Mouse (Mus musculus) lung, adult 2 months (tissue): ENCODE measurements around the gene Hs2st1.

Source experiments
- CTCF ChIP-seq: fragments of 200-500 bp; IDR thresholded peaks from 2 replicates; pipeline ENCODE4 v1.5.1; 2011; ENCODE audit warnings: mild to moderate bottlenecking, low read length, control low read depth; ENCODE audit not compliant: insufficient read depth
- POLR2A ChIP-seq: fragments of 200-500 bp; IDR thresholded peaks from 2 replicates; pipeline ENCODE4 v1.6.1; 2011; ENCODE audit warnings: low read depth, mild to moderate bottlenecking, control low read depth, low read length, borderline replicate concordance; ENCODE audit errors: extremely low read depth

- TF ChIP-seq CTCF, result no peak
- no peak for TF ChIP-seq POLR2A
These were observed 29.2 kb downstream of the Hs2st1 start for GRCm38 (mm10) chr3:144540805-144541204.
